Mouse (Mus musculus): ENCODE results near the gene Nsmce4a. TPM values are rescaled to one million over a fixed set of nuclear protein-coding genes. Genes with fewer than 3 reads are reported as not detected.
"Not testable (repeated sequence)": the region's sequence is repeated elsewhere in the genome, so short reads cannot be mapped to it uniquely, and the experiment has no call there.

Nsmce4a gene
- 10 to 100 TPM in 24 of 26 experiments, 1 to 10 TPM in 2; 7.3 to 85.4 (median 33.3) TPM for total RNA-seq (2018; cell fraction: chromatin; rRNA removed)
- 10 to 100 TPM; 19.3 to 38.0 (median 28.2) TPM for total RNA-seq (2018; cell fraction: cytosol; rRNA removed)
- total RNA-seq (2018; cell fraction: nucleus; rRNA removed) = 10 to 100 TPM in 23 of 26 experiments, 1 to 10 TPM in 3; 8.0 to 48.5 (median 19.5) TPM
- polyA plus RNA-seq (2018) = 35.5 to 54.7 TPM (median 44.5 TPM) in 3 replicates

DNA sequence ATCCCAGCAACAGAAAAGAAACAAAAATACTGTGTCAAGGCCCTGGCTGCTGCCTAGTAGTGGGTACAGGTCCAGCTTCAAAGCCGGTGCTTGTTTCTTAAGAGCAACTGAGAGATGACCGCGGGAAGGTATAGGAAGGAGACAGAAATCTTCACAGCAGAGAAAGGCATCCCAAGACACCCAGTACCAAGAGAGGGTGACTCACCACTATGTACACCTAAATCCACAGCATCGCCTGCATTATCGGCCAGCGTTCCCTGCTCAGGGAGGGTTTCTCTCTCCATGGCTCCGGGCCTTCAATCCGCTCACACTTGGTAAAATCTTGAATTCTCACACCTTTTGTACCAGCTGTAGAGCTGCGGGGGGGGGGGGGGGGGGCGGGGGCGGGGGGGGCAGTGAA, at the start of gene Nsmce4a:
Gene Nsmce4a, minus strand, starts transcription at position 298 of the 400 bp plus-strand sequence.
- Histone ChIP-seq H3K36me3 (ENCODE audit: inconsistent target) (no peaks in the 10 kb centered on the region), H3K4me3 (ENCODE audit: inconsistent target) (no peak within 1 kb of the TSS), H3K27ac (no peak within 1 kb of the TSS), H3K79me2 (ENCODE audit: inconsistent target) (no peaks in the 10 kb centered on the region)
- WGBS (ENCODE audit: missing documents) = 96% methylated on average over 3 of the region's 11 CpGs

GRCm38 (mm10) chr7:130622359-130622758, 49.4 kb upstream of the Nsmce4a start:
- H3K79me2 ChIP-seq (ENCODE audit: inconsistent target) = no peaks in the 10 kb centered on the region
- H3K27ac ChIP-seq = no peak overlapping the region
- H3K36me3 ChIP-seq (ENCODE audit: inconsistent target) = no peaks in the 10 kb centered on the region
- WGBS (ENCODE audit: missing documents) = 89% methylated on average over 4 of the region's 4 CpGs
- no peak overlapping the region for H3K4me3 ChIP-seq (ENCODE audit: inconsistent target)

DNA sequence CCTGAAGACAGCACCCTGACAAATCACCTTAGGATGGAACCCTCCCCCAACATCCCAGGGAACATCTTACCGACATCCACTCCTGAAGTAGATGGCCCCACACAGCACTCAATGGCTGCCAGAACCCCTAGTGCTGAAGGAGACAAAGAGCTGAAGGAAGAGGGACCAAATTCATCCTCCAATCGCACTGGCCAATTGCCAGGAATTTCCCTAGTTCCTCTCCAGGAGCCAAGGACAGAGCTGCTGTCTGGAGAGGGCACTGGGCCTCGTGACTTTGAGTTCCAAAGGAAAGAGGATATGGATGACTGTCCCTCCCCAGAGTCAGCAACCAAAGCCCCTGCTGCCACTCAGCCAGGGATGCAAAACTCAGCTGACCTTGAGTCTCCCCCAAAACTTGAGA, 49.0 kb upstream of the Nsmce4a start:
- Histone ChIP-seq H3K36me3 (ENCODE audit: inconsistent target) (no peaks in the 10 kb centered on the region), H3K4me3 (ENCODE audit: inconsistent target) (no peak overlapping the region), H3K79me2 (ENCODE audit: inconsistent target) (no peaks in the 10 kb centered on the region), H3K27ac (no peak overlapping the region)
- WGBS (ENCODE audit: missing documents) = 81% methylated on average over 3 of the region's 3 CpGs

DNA sequence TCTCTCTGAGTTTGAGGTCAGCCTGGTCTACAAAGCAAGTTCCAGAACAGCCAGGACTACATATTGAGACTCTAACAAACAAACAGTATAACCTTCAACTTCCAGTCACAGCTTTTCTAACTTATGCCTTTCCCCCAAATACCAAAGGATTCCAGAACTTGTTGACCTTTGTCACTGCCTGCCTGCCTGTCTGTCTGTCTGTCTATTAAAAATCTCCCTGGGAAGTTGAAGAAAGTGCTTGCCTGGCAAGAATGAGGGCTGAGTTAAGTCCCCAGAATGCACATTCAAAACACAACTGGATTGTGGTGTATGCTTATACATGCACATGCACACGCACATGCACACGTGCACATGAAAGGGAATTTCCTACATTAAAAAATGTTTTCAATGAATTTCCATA, 48.1 kb upstream of the Nsmce4a start:
- no peak overlapping the region for H3K4me3 ChIP-seq (ENCODE audit: inconsistent target)
- no peaks in the 10 kb centered on the region for H3K36me3 ChIP-seq (ENCODE audit: inconsistent target)
- no peaks in the 10 kb centered on the region for H3K79me2 ChIP-seq (ENCODE audit: inconsistent target)
- H3K27ac ChIP-seq = no peak overlapping the region
- 88% methylated on average over 2 of the region's 2 CpGs for WGBS (ENCODE audit: missing documents)

DNA sequence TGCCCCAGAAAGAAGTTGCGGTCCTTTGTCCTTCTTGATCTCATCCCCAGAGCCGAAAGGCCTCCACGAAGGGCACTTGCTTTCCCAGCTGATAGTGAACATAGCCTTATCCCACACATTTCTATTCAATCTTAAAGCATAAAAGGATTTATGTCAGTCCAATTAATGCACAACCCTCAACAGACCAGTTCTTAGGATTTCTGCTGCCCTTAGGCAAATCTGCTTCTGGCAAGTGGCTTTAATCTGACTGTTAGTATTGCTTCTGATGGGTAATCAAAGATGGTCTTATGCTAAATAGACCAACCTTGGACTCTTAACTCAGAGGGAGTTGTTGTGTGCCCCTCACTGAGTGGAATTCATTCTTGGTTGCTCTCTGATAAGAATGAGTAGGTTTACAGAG, 44.7 kb upstream of the Nsmce4a start:
- Histone ChIP-seq H3K4me3 (ENCODE audit: inconsistent target) (no peak overlapping the region), H3K79me2 (ENCODE audit: inconsistent target) (no peaks in the 10 kb centered on the region), H3K36me3 (ENCODE audit: inconsistent target) (no peaks in the 10 kb centered on the region), H3K27ac (no peak overlapping the region)
- WGBS (ENCODE audit: missing documents) = 100% methylated on average over 3 of the region's 3 CpGs

- Histone ChIP-seq H3K27ac (no peak overlapping the region), H3K36me3 (ENCODE audit: inconsistent target) (no peaks in the 10 kb centered on the region), H3K79me2 (ENCODE audit: inconsistent target) (no peaks in the 10 kb centered on the region), H3K4me3 (ENCODE audit: inconsistent target) (no peak overlapping the region)
- 77% methylated on average over 4 of the region's 4 CpGs for WGBS (ENCODE audit: missing documents)
These were observed 41.1 kb upstream of the Nsmce4a start for GRCm38 (mm10) chr7:130613973-130614372.

- Histone ChIP-seq H3K4me3 (ENCODE audit: inconsistent target) (no peak overlapping the region), H3K36me3 (ENCODE audit: inconsistent target) (no peaks in the 10 kb centered on the region), H3K27ac (no peak overlapping the region), H3K79me2 (ENCODE audit: inconsistent target) (no peaks in the 10 kb centered on the region)
- WGBS (ENCODE audit: missing documents) = 93% methylated on average over 4 of the region's 4 CpGs
These were observed 34.0 kb upstream of the Nsmce4a start for GRCm38 (mm10) chr7:130606958-130607357.

GRCm38 (mm10) chr7:130605111-130605510, 32.2 kb upstream of the Nsmce4a start:
- no peaks in the 10 kb centered on the region for H3K79me2 ChIP-seq (ENCODE audit: inconsistent target)
- no peak overlapping the region for H3K4me3 ChIP-seq (ENCODE audit: inconsistent target)
- no peaks in the 10 kb centered on the region for H3K36me3 ChIP-seq (ENCODE audit: inconsistent target)
- whole genome bisulfite sequencing (ENCODE audit: missing documents) = 34% methylated on average over 6 of the region's 6 CpGs
- no peak overlapping the region for H3K27ac ChIP-seq

DNA sequence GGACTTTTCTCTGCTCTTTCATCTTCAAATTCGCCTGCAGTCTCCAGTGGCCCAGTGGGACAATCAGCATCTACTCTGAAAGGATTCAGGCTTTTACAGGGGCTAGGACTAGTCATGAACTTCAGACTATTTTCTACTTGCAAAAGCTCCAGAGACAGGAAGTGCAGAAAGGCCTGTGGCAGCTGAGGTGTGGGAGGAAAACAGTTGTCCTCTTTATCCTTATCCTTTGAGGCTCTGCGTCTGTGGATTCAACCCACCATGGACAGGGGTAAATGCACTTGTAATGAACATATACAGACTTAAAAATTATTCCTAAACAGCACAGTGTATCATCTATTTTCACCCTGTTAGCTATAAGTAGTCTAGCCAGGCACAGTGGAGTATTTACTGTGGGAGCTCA, 31.5 kb upstream of the Nsmce4a start:
- H3K27ac ChIP-seq = no peak overlapping the region
- H3K79me2 ChIP-seq (ENCODE audit: inconsistent target) = no peaks in the 10 kb centered on the region
- H3K36me3 ChIP-seq (ENCODE audit: inconsistent target) = no peaks in the 10 kb centered on the region
- no peak overlapping the region for H3K4me3 ChIP-seq (ENCODE audit: inconsistent target)
- WGBS (ENCODE audit: missing documents) = 82% methylated on average over 2 of the region's 2 CpGs

DNA sequence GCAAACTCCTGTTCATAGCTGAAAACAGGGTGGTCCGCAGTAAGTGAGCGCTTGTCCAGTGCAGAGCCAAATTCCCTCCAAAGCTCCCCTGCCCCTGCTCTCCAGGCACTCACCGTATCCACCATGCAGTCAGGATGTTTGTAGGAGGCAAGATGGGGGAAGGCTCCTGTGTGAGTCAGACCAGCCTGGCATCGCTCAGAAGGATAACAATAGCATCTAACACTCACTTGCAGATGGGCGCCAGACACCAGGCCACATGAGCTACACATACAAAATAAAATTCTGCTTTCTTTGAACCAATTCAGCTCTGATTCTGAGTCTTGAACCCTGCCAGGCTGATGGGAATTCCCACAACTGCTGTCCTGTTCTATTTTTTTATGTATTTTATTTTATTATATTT, 30.6 kb upstream of the Nsmce4a start:
- Histone ChIP-seq H3K36me3 (ENCODE audit: inconsistent target) (no peaks in the 10 kb centered on the region), H3K4me3 (ENCODE audit: inconsistent target) (no peak overlapping the region), H3K27ac (no peak overlapping the region), H3K79me2 (ENCODE audit: inconsistent target) (no peaks in the 10 kb centered on the region)
- WGBS (ENCODE audit: missing documents) = 91% methylated on average over 5 of the region's 5 CpGs

- Histone ChIP-seq H3K27ac (no peak overlapping the region), H3K36me3 (ENCODE audit: inconsistent target) (no peaks in the 10 kb centered on the region), H3K79me2 (ENCODE audit: inconsistent target) (no peaks in the 10 kb centered on the region), H3K4me3 (ENCODE audit: inconsistent target) (no peak overlapping the region)
- 88% methylated on average over 1 of the region's 1 CpGs for WGBS (ENCODE audit: missing documents)
These were observed 29.9 kb upstream of the Nsmce4a start for GRCm38 (mm10) chr7:130602804-130603203.

- no peaks in the 10 kb centered on the region for H3K36me3 ChIP-seq (ENCODE audit: inconsistent target)
- 81% methylated on average over 2 of the region's 2 CpGs for WGBS (ENCODE audit: missing documents)
- no peak overlapping the region for H3K27ac ChIP-seq
- no peaks in the 10 kb centered on the region for H3K79me2 ChIP-seq (ENCODE audit: inconsistent target)
- no peak overlapping the region for H3K4me3 ChIP-seq (ENCODE audit: inconsistent target)
These were observed 27.6 kb upstream of the Nsmce4a start for GRCm38 (mm10) chr7:130600546-130600945.

- Histone ChIP-seq H3K4me3 (ENCODE audit: inconsistent target) (no peak overlapping the region), H3K36me3 (ENCODE audit: inconsistent target) (no peaks in the 10 kb centered on the region), H3K79me2 (ENCODE audit: inconsistent target) (no peaks in the 10 kb centered on the region), H3K27ac (no peak overlapping the region)
- WGBS (ENCODE audit: missing documents) = 68% methylated on average over 3 of the region's 3 CpGs
These were observed 27.2 kb upstream of the Nsmce4a start for GRCm38 (mm10) chr7:130600074-130600473.

DNA sequence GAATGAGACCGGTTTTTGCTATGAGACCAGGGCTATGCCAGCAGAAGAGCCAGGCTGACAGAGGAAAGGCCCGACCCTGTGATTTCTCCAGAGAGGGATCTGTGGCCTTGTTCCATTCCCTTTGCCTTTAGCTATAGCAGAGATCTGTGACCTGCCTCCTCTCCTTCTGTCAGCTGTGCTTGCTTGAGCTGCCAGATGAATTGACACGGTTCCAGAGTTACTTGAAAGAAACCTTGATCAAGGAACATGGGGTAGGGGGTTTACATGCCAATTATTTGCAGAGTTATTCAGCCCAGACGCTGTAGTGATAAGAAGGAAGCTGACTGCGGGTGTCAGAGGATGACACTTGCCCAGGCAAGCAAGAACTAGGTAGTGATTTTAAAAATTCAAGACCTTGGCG, 24.6 kb upstream of the Nsmce4a start:
- no peaks in the 10 kb centered on the region for H3K79me2 ChIP-seq (ENCODE audit: inconsistent target)
- WGBS (ENCODE audit: missing documents) = 93% methylated on average over 6 of the region's 6 CpGs
- no peaks in the 10 kb centered on the region for H3K36me3 ChIP-seq (ENCODE audit: inconsistent target)
- H3K4me3 ChIP-seq (ENCODE audit: inconsistent target) = no peak overlapping the region
- no peak overlapping the region for H3K27ac ChIP-seq

GRCm38 (mm10) chr7:130596079-130596855, 23.3 kb upstream of the Nsmce4a start:
- WGBS (ENCODE audit: missing documents) = 29% methylated on average over 6 of the region's 19 CpGs
- not testable (repeated sequence) for H3K27ac ChIP-seq; H3K79me2 ChIP-seq (ENCODE audit: inconsistent target); H3K4me3 ChIP-seq (ENCODE audit: inconsistent target); H3K36me3 ChIP-seq (ENCODE audit: inconsistent target)

Data from macrophage (primary cell).